Mouse (Mus musculus): ENCODE data around the gene Taar1.

DNA sequence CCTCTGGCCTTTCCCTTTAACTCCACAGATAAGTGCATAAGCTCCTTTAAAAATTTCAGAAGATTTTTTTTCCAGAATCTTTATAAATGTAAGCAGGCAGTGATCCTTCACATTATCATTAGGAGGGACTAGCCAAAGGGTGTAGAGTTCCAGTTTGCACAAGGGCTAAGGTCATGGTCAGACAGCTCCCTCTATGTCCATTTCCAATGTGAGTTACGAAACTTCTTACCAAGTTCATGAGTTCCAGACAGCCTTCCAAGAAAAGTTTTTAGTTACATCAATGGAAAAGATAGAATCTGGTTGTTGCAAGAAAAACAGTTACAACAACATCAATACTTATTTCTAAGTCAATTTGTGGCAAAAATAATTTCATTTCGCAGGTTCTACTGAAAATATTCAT, 3.8 kb downstream of the Taar1 start:
- TF ChIP-seq POLR2A (IDR thresholded peaks at IDR 0.05; ENCODE audit: borderline replicate concordance, extremely low read depth, low read depth, low read length), result no peak
- TF ChIP-seq CTCF (IDR thresholded peaks at IDR 0.05; ENCODE audit: insufficient read depth, low read length), result no peak

Data from lung, adult 2 months (tissue).